Mouse (Mus musculus) olfactory bulb, adult 2 months (tissue): ENCODE results near the gene Wdtc1.

Experiments used
- CTCF ChIP-seq: fragments of 200-500 bp; IDR thresholded peaks from 2 replicates; pipeline ENCODE4 v1.5.1; 2012; ENCODE audit warnings: low read depth, mild to moderate bottlenecking, low read length, moderate library complexity; ENCODE audit not compliant: insufficient read depth
- POLR2A ChIP-seq: fragments of 200-500 bp; IDR thresholded peaks from 2 replicates; pipeline ENCODE4 v1.6.1; 2012; ENCODE audit warnings: mild to moderate bottlenecking, low read depth, low read length, moderate library complexity; ENCODE audit not compliant: insufficient read depth

DNA sequence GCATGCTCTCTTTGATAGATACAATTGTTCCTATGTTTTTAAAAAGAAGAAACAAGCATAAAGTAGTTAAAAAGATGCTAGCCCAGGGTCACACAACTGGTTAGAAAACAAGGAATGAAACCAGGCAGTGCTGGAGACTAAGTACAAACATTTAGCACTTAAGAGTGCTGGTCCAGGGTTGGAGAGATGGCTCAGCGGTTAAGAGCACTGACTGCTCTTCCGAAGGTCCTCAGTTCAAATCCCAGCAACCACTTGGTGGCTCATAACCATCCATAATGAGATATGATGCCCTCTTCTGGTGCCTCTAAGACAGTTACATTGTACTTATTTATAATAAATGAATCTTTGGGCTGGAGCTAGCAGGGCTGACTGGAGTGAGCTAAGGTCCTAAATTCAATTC lies 13.1 kb downstream of the Wdtc1 start:
- TF ChIP-seq POLR2A (no peak), CTCF (no peak)
